Mouse (Mus musculus): ENCODE results near the gene Tmprss6. TPM values are rescaled to one million over a fixed set of nuclear protein-coding genes. Genes with fewer than 3 reads are reported as not detected.

Gene Tmprss6
- polyA plus RNA-seq, 1 experiment from 2014 or later, result 155 TPM

- no peak for DNase-seq (ENCODE audit: low read depth, low spot score)
- ChIA-PET POLR2A (interaction anchor here (0.7 to 1.6 kb wide), 2 partner anchors 9 to 95 kb away, joined by 3 to 5 read pairs; no protein-coding TSS in a partner anchor), CTCF (interaction anchor here (1.6 kb wide), 1 partner anchor 10 kb away, joined by 6 read pairs; no protein-coding TSS in a partner anchor)
- no peak for TF ChIP-seq CTCF (IDR thresholded peaks at IDR 0.05)
- no peak for ATAC-seq
- in situ Hi-C loops (cut with MboI; ENCODE audit: low pct_unique_long_range_greater_than_20kb), result no loop called here
- no peaks in the 10 kb centered on the region for H3K27me3 ChIP-seq
Observed at GRCm38 (mm10) chr15:78438018-78438394, 30.4 kb downstream of the Tmprss6 start.

GRCm38 (mm10) chr15:78437237-78438017, 31.0 kb downstream of the Tmprss6 start:
- ChIA-PET CTCF (interaction anchor here (1.2 to 1.6 kb wide), 2 partner anchors 11 to 145 kb away, joined by 3 to 6 read pairs; no protein-coding TSS in a partner anchor), POLR2A (interaction anchor here (0.6 to 1.6 kb wide), 3 partner anchors 10 to 96 kb away, joined by 3 to 5 read pairs (median 4); no protein-coding TSS in a partner anchor)
- TF ChIP-seq CTCF (IDR thresholded peaks at IDR 0.05), result no peak
- in situ Hi-C loops (cut with MboI; ENCODE audit: low pct_unique_long_range_greater_than_20kb), result no loop called here
- ATAC-seq, result no peak
- no peak for DNase-seq (ENCODE audit: low read depth, low spot score)
- H3K27me3 ChIP-seq, result no peaks in the 10 kb centered on the region

- ATAC-seq, result no peak
- in situ Hi-C loops (cut with MboI; ENCODE audit: low pct_unique_long_range_greater_than_20kb), result no loop called here
- DNase-seq (ENCODE audit: low read depth, low spot score), result no peak
- TF ChIP-seq CTCF (IDR thresholded peaks at IDR 0.05), result no peak
- ChIA-PET POLR2A (interaction anchor here (0.6 to 1.6 kb wide), 2 partner anchors 34 to 96 kb away, joined by 3 to 4 read pairs; no protein-coding TSS in a partner anchor), CTCF (interaction anchor here (1.2 to 1.6 kb wide), 2 partner anchors 11 to 145 kb away, joined by 3 to 6 read pairs; no protein-coding TSS in a partner anchor)
- H3K27me3 ChIP-seq, result no peaks in the 10 kb centered on the region
Observed at GRCm38 (mm10) chr15:78436380-78437192, 31.8 kb downstream of the Tmprss6 start.

- no peaks in the 10 kb centered on the region for H3K27me3 ChIP-seq
- in situ Hi-C loops (cut with MboI; ENCODE audit: low pct_unique_long_range_greater_than_20kb), result no loop called here
- DNase-seq (ENCODE audit: low read depth, low spot score), result no peak
- TF ChIP-seq CTCF (IDR thresholded peaks at IDR 0.05), result no peak
- no peak for ATAC-seq
- ChIA-PET POLR2A (no interaction called here), CTCF (interaction anchor here (1.6 kb wide), 1 partner anchor 17 kb away, joined by 3 read pairs; no protein-coding TSS in a partner anchor)
Observed at GRCm38 (mm10) chr15:78435681-78436080, 32.8 kb downstream of the Tmprss6 start.

GRCm38 (mm10) chr15:78434896-78435520, 33.4 kb downstream of the Tmprss6 start:
- CTCF ChIA-PET, result interaction anchor here (1.6 kb wide), 1 partner anchor 17 kb away, joined by 3 read pairs; no protein-coding TSS in a partner anchor
- in situ Hi-C loops (cut with MboI; ENCODE audit: low pct_unique_long_range_greater_than_20kb), result no loop called here
- no peak for ATAC-seq

GRCm38 (mm10) chr15:78431541-78432121, 36.8 kb downstream of the Tmprss6 start:
- ChIA-PET POLR2A (interaction anchor here (0.6 kb wide), 1 partner anchor 23 kb away, joined by 4 read pairs; no protein-coding TSS in a partner anchor), CTCF (interaction anchor here (1.5 kb wide), 1 partner anchor 16 kb away, joined by 4 read pairs; no protein-coding TSS in a partner anchor)
- in situ Hi-C loops (cut with MboI; ENCODE audit: low pct_unique_long_range_greater_than_20kb), result no loop called here
- no peaks in the 10 kb centered on the region for H3K27me3 ChIP-seq
- no peak for TF ChIP-seq CTCF (IDR thresholded peaks at IDR 0.05)
- DNase-seq (ENCODE audit: low read depth, low spot score), result no peak
- ATAC-seq, result no peak

More at GRCm38 (mm10) chr15:78434896-78435520, 33.4 kb downstream of the Tmprss6 start:
- TF ChIP-seq CTCF (IDR thresholded peaks at IDR 0.05), result no peak
- no peaks in the 10 kb centered on the region for H3K27me3 ChIP-seq
- no peak for DNase-seq (ENCODE audit: low read depth, low spot score)
- POLR2A ChIA-PET, result interaction anchor here (0.6 kb wide), 1 partner anchor 265 kb away, joined by 3 read pairs; no protein-coding TSS in a partner anchor

- TF ChIP-seq CTCF (IDR thresholded peaks at IDR 0.05), result no peak
- POLR2A ChIA-PET, result no interaction called here
Observed at GRCm38 (mm10) chr15:78430874-78431273, 37.6 kb downstream of the Tmprss6 start.

GRCm38 (mm10) chr15:78429871-78430622, 38.4 kb downstream of the Tmprss6 start:
- DNase-seq (ENCODE audit: low read depth, low spot score) (no peak), ATAC-seq (no peak)
- ChIA-PET CTCF (no interaction called here), POLR2A (no interaction called here)
- H3K27me3 ChIP-seq, result no peaks in the 10 kb centered on the region
- TF ChIP-seq CTCF (IDR thresholded peaks at IDR 0.05), result no peak
- in situ Hi-C loops (cut with MboI; ENCODE audit: low pct_unique_long_range_greater_than_20kb), result no loop called here

More at GRCm38 (mm10) chr15:78430874-78431273, 37.6 kb downstream of the Tmprss6 start:
- DNase-seq (ENCODE audit: low read depth, low spot score) (no peak), ATAC-seq (no peak)
- no peaks in the 10 kb centered on the region for H3K27me3 ChIP-seq
- in situ Hi-C loops (cut with MboI; ENCODE audit: low pct_unique_long_range_greater_than_20kb), result no loop called here
- CTCF ChIA-PET, result interaction anchor here (1.5 kb wide), 1 partner anchor 17 kb away, joined by 4 read pairs; no protein-coding TSS in a partner anchor

GRCm38 (mm10) chr15:78429139-78429459, 39.3 kb downstream of the Tmprss6 start:
- in situ Hi-C loops (cut with MboI; ENCODE audit: low pct_unique_long_range_greater_than_20kb), result no loop called here
- ChIA-PET CTCF (interaction anchor here (0.9 to 1.7 kb wide), 3 partner anchors 14 to 189 kb away, joined by 3 to 4 read pairs (median 4); no protein-coding TSS in a partner anchor), POLR2A (interaction anchor here (1.0 to 1.6 kb wide), 3 partner anchors 13 to 45 kb away, joined by 3 read pairs; no protein-coding TSS in a partner anchor)

More at GRCm38 (mm10) chr15:78429139-78429459, 39.3 kb downstream of the Tmprss6 start:
- ATAC-seq (no peak), DNase-seq (ENCODE audit: low read depth, low spot score) (no peak)
- no peaks in the 10 kb centered on the region for H3K27me3 ChIP-seq
- TF ChIP-seq CTCF (IDR thresholded peaks at IDR 0.05), result no peak
